ENCODE assay signal across 13 mouse cellular contexts in genomic region chr5:35856245-35856644, GRCm38 (mm10). TPM values are rescaled to one million over a fixed set of nuclear protein-coding genes. Genes with fewer than 3 reads are reported as not detected.
DNase-seq lines count a peak whose midpoint lies in the region; ATAC-seq and TF ChIP-seq lines count a peak whose summit lies in the region.
"Had no signal": no experiment of that assay in that cellular context is flagged by ENCODE, and none has a peak within 500 bp of the region (broad histone marks: within the 10 kb centered on the region; RNA-seq: fewer than 3 reads in every experiment).

No protein-coding gene starts in this region.

- H3K4me1 ChIP-seq in hindbrain, embryonic 14.5 days (replicated peaks; ENCODE audit: control insufficient read depth, insufficient read depth, low read length): no peaks in the 10 kb centered on the region
- peaks cover 19% of the 10 kb centered on the region for H3K4me1 ChIP-seq in hindbrain, embryonic 10.5 days (replicated peaks)
- H3K4me1 ChIP-seq in midbrain, postnatal 0 days (ENCODE audit: insufficient read depth, low read length): no peaks in the 10 kb centered on the region
- H3K4me1 ChIP-seq in midbrain, embryonic 13.5 days (replicated peaks): peaks cover 5% of the 10 kb centered on the region
- H3K4me1 ChIP-seq in kidney, embryonic 14.5 days (ENCODE audit: control insufficient read depth, insufficient read depth, low read length): no peaks in the 10 kb centered on the region

- H3K4me3 ChIP-seq in hindbrain, embryonic 14.5 days (replicated peaks; ENCODE audit: low read length): no peak overlapping the region
- no peak overlapping the region for H3K4me3 ChIP-seq in hindbrain, embryonic 10.5 days
- H3K4me3 ChIP-seq in midbrain, postnatal 0 days (ENCODE audit: low read depth, low read length): no peak overlapping the region
- H3K4me3 ChIP-seq in midbrain, embryonic 13.5 days (replicated peaks): no peak overlapping the region
- no peak overlapping the region for H3K4me3 ChIP-seq in kidney, embryonic 14.5 days (ENCODE audit: low read length)
- H3K4me3 ChIP-seq: limb, embryonic 13.5 days had no signal

- peak; percentile 62 for ATAC-seq in cerebellum, adult (ENCODE audit: insufficient number of reproducible peaks, low FRiP score, low TSS enrichment)
- ATAC-seq in hindbrain, embryonic 14.5 days (ENCODE audit: low FRiP score): peak; percentile 44; the same call in 1 of the 2 replicates
- peak; percentile 46; the same call in 1 of the 2 replicates for ATAC-seq in midbrain, postnatal 0 days (ENCODE audit: low FRiP score)
- no peak for ATAC-seq in midbrain, embryonic 13.5 days
- no peak for ATAC-seq in kidney, embryonic 14.5 days (ENCODE audit: low FRiP score, low TSS enrichment)
- no peak for ATAC-seq in CD4-positive, CD25-positive, alpha-beta regulatory T cell, adult 4 months

- no peak for DNase-seq in cerebellum, postnatal 4 days (ENCODE audit: low spot score in 2 of 2)
- no peak for DNase-seq in hindbrain, embryonic 14.5 days (ENCODE audit: low spot score)
- DNase-seq in hindbrain, embryonic 10.5 days (ENCODE audit: low spot score): no peak
- peak; percentile 57 for DNase-seq in midbrain, postnatal 0 days (ENCODE audit: low spot score)
- DNase-seq: adrenal gland, postnatal 36 days; kidney, adult 18-20 months; lung, postnatal 14 days; spleen, adult 18-20 months had no signal

- H3K4me2 ChIP-seq in hindbrain, embryonic 14.5 days (replicated peaks): no peak overlapping the region
- no peak overlapping the region for H3K4me2 ChIP-seq in midbrain, postnatal 0 days (ENCODE audit: low read depth, low read length, poor library complexity, severe bottlenecking)
- H3K4me2 ChIP-seq in midbrain, embryonic 13.5 days (replicated peaks): no peak overlapping the region
- no peak overlapping the region for H3K4me2 ChIP-seq in kidney, embryonic 14.5 days (replicated peaks; ENCODE audit: low read depth, low read length)
- H3K4me2 ChIP-seq: limb, embryonic 13.5 days had no signal

- no peak overlapping the region for H3K27ac ChIP-seq in hindbrain, embryonic 14.5 days
- no peak overlapping the region for H3K27ac ChIP-seq in hindbrain, embryonic 10.5 days
- no peak overlapping the region for H3K27ac ChIP-seq in midbrain, postnatal 0 days (ENCODE audit: low read depth, low read length)
- no peak overlapping the region for H3K27ac ChIP-seq in midbrain, embryonic 13.5 days
- no peak overlapping the region for H3K27ac ChIP-seq in kidney, embryonic 14.5 days (ENCODE audit: low read depth, low read length)
- H3K27ac ChIP-seq: limb, embryonic 13.5 days had no signal

- WGBS in hindbrain, embryonic 14.5 days: 29% methylated on average over 3 of the region's 3 CpGs
- 57% methylated on average over 3 of the region's 3 CpGs for WGBS in hindbrain, embryonic 10.5 days
- WGBS in midbrain, postnatal 0 days: 39% methylated on average over 3 of the region's 3 CpGs
- 49% methylated on average over 3 of the region's 3 CpGs for WGBS in midbrain, embryonic 13.5 days
- WGBS in kidney, embryonic 14.5 days: 53% methylated on average over 3 of the region's 3 CpGs

- no peaks in the 10 kb centered on the region for H3K27me3 ChIP-seq in hindbrain, embryonic 14.5 days (ENCODE audit: control insufficient read depth, insufficient read depth, low read length)
- H3K27me3 ChIP-seq in hindbrain, embryonic 10.5 days (ENCODE audit: insufficient read depth, poor library complexity, severe bottlenecking): no peaks in the 10 kb centered on the region
- no peaks in the 10 kb centered on the region for H3K27me3 ChIP-seq in midbrain, postnatal 0 days (ENCODE audit: insufficient read depth, low read length)
- no peaks in the 10 kb centered on the region for H3K27me3 ChIP-seq in midbrain, embryonic 13.5 days
- no peaks in the 10 kb centered on the region for H3K27me3 ChIP-seq in kidney, embryonic 14.5 days (ENCODE audit: control insufficient read depth, insufficient read depth, low read length)

- H3K9ac ChIP-seq in hindbrain, embryonic 14.5 days: no peak overlapping the region
- H3K9ac ChIP-seq in midbrain, postnatal 0 days (replicated peaks; ENCODE audit: low read length, poor library complexity, severe bottlenecking): no peak overlapping the region
- H3K9ac ChIP-seq in midbrain, embryonic 13.5 days (replicated peaks): no peak overlapping the region
- H3K9ac ChIP-seq in kidney, embryonic 14.5 days (ENCODE audit: low read depth, low read length): no peak overlapping the region
- H3K9ac ChIP-seq: limb, embryonic 13.5 days had no signal

- TF ChIP-seq CTCF in midbrain, postnatal 0 days (IDR thresholded peaks at IDR 0.05): no peak

- no peaks in the 10 kb centered on the region for H3K9me3 ChIP-seq in hindbrain, embryonic 14.5 days (ENCODE audit: control insufficient read depth, low read length)
- H3K9me3 ChIP-seq in hindbrain, embryonic 10.5 days: no peaks in the 10 kb centered on the region
- H3K9me3 ChIP-seq in midbrain, postnatal 0 days (ENCODE audit: low read length): no peaks in the 10 kb centered on the region
- no peaks in the 10 kb centered on the region for H3K9me3 ChIP-seq in midbrain, embryonic 13.5 days
- no peaks in the 10 kb centered on the region for H3K9me3 ChIP-seq in kidney, embryonic 14.5 days (ENCODE audit: control insufficient read depth, low read length)
- H3K9me3 ChIP-seq: limb, embryonic 13.5 days had no signal

- H3K36me3 ChIP-seq in hindbrain, embryonic 14.5 days (replicated peaks; ENCODE audit: control insufficient read depth, insufficient read depth): no peaks in the 10 kb centered on the region
- no peaks in the 10 kb centered on the region for H3K36me3 ChIP-seq in hindbrain, embryonic 10.5 days
- H3K36me3 ChIP-seq in midbrain, postnatal 0 days (ENCODE audit: insufficient read depth, low read length): peaks cover 9% of the 10 kb centered on the region; the same call in 1 of the 2 replicates
- H3K36me3 ChIP-seq in midbrain, embryonic 13.5 days: no peaks in the 10 kb centered on the region
- no peaks in the 10 kb centered on the region for H3K36me3 ChIP-seq in kidney, embryonic 14.5 days (ENCODE audit: control insufficient read depth, insufficient read depth, low read length)
- H3K36me3 ChIP-seq: limb, embryonic 13.5 days had no signal

RNA-seq across cellular contexts. Expression of gene Afap1, which starts 36.9 kb away (rescaled TPM):
- polyA plus RNA-seq in hindbrain, embryonic 14.5 days (2014; fragmentation: Nextera tagmentation; extraction: Ambion mirVana): 70.8 and 72.3 TPM in 2 replicates
- 38.6 and 56.5 TPM in 2 replicates for polyA plus RNA-seq in hindbrain, embryonic 10.5 days (2016; fragmentation: Nextera tagmentation; extraction: Ambion mirVana)
- total RNA-seq in midbrain, postnatal 0 days (2014; rRNA removed): 65.4 and 80.9 TPM in 2 replicates
- polyA plus RNA-seq in midbrain, postnatal 0 days (2015; fragmentation: Nextera tagmentation; extraction: Ambion mirVana): 43.5 and 43.8 TPM in 2 replicates
- 68.7 and 73.0 TPM in 2 replicates for polyA plus RNA-seq in midbrain, embryonic 13.5 days (2015; fragmentation: Nextera tagmentation; extraction: Ambion mirVana)
- polyA plus RNA-seq in kidney, embryonic 14.5 days (2014; fragmentation: Nextera tagmentation; extraction: Ambion mirVana): 16.8 and 23.6 TPM in 2 replicates
- 10 to 100 TPM; 13.7 to 17.3 TPM for polyA plus RNA-seq in CD4-positive, CD25-positive, alpha-beta regulatory T cell, adult 4 months (2017; shearing (Covaris generic))

Comparison
In these comparisons a context has a peak if more than half of its experiments do, and no peak if none do; other contexts are left out.
1. ATAC-seq: peak in cerebellum, adult (single experiment), hindbrain, embryonic 14.5 days (single experiment) and midbrain, postnatal 0 days (single experiment); none in midbrain, embryonic 13.5 days (single experiment), kidney, embryonic 14.5 days (single experiment) and CD4-positive, CD25-positive, alpha-beta regulatory T cell, adult 4 months (single experiment).